Mouse (Mus musculus): ENCODE data around the gene 4931406P16Rik.
"Not testable (repeated sequence)": the region's sequence is repeated elsewhere in the genome, so short reads cannot be mapped to it uniquely, and the experiment has no call there.

GRCm38 (mm10) chr7:34336545-34336944, 23.2 kb upstream of the 4931406P16Rik start:
- not testable (repeated sequence) for TF ChIP-seq CTCF (IDR thresholded peaks at IDR 0.05; ENCODE audit: borderline replicate concordance, extremely low read depth, insufficient read depth, insufficient read length); POLR2A (IDR thresholded peaks at IDR 0.05; ENCODE audit: borderline replicate concordance, extremely low read depth, insufficient read depth, insufficient read length, poor library complexity, severe bottlenecking)

Data from brain, embryonic 14.5 days (tissue).